Mouse (Mus musculus) spleen, adult 2 months (tissue): ENCODE data around the gene Atp6v1g3. TPM values are rescaled to one million over a fixed set of nuclear protein-coding genes. Genes with fewer than 3 reads are reported as not detected.

Source experiments
- DNase-seq, 2 experiments: peaks; one replicate each; pipeline versions ENCODE4 v3.0.0 to v3.0.0-alpha.2; 2012 to 2021; ENCODE audit warnings: low spot score in 2 of 2, low read depth in 1 of 2
- H3K27ac ChIP-seq: fragments of 200-500 bp; 2 replicates; pipeline ENCODE4 v1.5.1; 2012; ENCODE audit warnings: low read length, inconsistent platforms; ENCODE audit not compliant: insufficient read depth
- H3K27me3 ChIP-seq: fragments of 200-500 bp; 2 replicates; pipeline ENCODE4 v1.6.1; 2012; ENCODE audit warnings: mild to moderate bottlenecking, moderate library complexity, low read length, inconsistent platforms; ENCODE audit not compliant: control insufficient read depth, insufficient read depth
- H3K36me3 ChIP-seq: fragments of 200-500 bp; 2 replicates; pipeline ENCODE4 v1.6.1; 2012; ENCODE audit warnings: mild to moderate bottlenecking, low read length, inconsistent platforms; ENCODE audit not compliant: control insufficient read depth, insufficient read depth
- H3K4me1 ChIP-seq: fragments of 200-500 bp; 2 replicates; pipeline ENCODE4 v1.6.1; 2011; ENCODE audit warnings: inconsistent platforms; ENCODE audit not compliant: control insufficient read depth, insufficient read depth, insufficient read length
- H3K4me3 ChIP-seq: fragments of 200-500 bp; 2 replicates; pipeline ENCODE4 v1.5.1; 2011; ENCODE audit warnings: mild to moderate bottlenecking, inconsistent platforms; ENCODE audit not compliant: insufficient read depth, insufficient read length; ENCODE audit errors: extremely low read depth
- CTCF ChIP-seq: fragments of 200-500 bp; IDR thresholded peaks from 2 replicates; pipeline ENCODE4 v1.5.1; 2011; ENCODE audit warnings: mild to moderate bottlenecking, inconsistent platforms; ENCODE audit not compliant: insufficient read depth, insufficient read length, insufficient replicate concordance; ENCODE audit errors: extremely low read depth
- POLR2A ChIP-seq: fragments of 200-500 bp; IDR thresholded peaks from 2 replicates; pipeline ENCODE4 v1.6.1; 2011; ENCODE audit warnings: low read depth, low read length, inconsistent platforms
- WGBS: fragments of 180-500 bp; shearing (Covaris S2); methylation state at CpG from one replicate; pipeline ENCODE4 v1.1.7; 2018; 5-methylcytosine and 5-hydroxymethylcytosine counted together
- polyA plus RNA-seq: library from polyadenylated mRNA; depleted of rRNA; stranded (reverse); fragments of >200 nt; gene quantifications from 2 replicates; pipeline ENCODE4 v1.2.3, GENCODE M21; 2012

The Atp6v1g3 gene
- polyA plus RNA-seq, 1 experiment: not detected

DNA sequence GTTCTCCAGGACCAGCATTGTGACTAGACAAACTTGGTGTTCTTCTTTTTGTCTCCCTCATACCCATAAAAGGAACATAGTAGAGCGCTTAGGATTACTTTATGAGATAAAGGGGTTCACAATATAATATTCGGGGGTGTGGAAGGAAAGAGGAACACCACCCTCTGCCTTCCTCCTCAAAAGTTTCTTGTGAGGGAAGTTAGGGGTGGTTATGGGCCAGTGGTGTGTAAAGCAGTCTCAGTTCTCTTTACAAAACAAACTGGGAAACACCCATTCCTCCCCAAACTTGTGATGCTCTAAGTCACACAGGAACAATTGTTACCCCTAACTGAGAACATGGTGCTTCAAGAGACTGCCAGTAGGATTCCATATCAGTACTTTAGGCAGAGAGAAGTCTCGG is 12.0 kb upstream of the Atp6v1g3 start:
- peak; percentile 44 to 67 for DNase-seq
- Histone ChIP-seq H3K36me3 (no peaks in the 10 kb centered on the region), H3K27me3 (no peaks in the 10 kb centered on the region), H3K4me1 (peaks cover 11% of the 10 kb centered on the region; the same call in 1 of the 2 replicates), H3K4me3 (no peak overlapping the region), H3K27ac (peak overlapping the region; percentile 69; the same call in 1 of the 2 replicates)
- WGBS: 32% methylated on average over 3 of the region's 3 CpGs
- TF ChIP-seq POLR2A (no peak), CTCF (no peak)

GRCm38 (mm10) chr1:138262408-138262807 is 11.1 kb upstream of the Atp6v1g3 start:
- TF ChIP-seq POLR2A: no peak
- TF ChIP-seq CTCF: no peak
- Histone ChIP-seq H3K27ac (0 out of 2 replicates have a peak overlapping the region, but pooled peaks have one; percentile 4), H3K27me3 (no peaks in the 10 kb centered on the region), H3K4me3 (no peak overlapping the region), H3K36me3 (no peaks in the 10 kb centered on the region), H3K4me1 (peaks cover 11% of the 10 kb centered on the region; the same call in 1 of the 2 replicates)
- DNase-seq: no peak

DNA sequence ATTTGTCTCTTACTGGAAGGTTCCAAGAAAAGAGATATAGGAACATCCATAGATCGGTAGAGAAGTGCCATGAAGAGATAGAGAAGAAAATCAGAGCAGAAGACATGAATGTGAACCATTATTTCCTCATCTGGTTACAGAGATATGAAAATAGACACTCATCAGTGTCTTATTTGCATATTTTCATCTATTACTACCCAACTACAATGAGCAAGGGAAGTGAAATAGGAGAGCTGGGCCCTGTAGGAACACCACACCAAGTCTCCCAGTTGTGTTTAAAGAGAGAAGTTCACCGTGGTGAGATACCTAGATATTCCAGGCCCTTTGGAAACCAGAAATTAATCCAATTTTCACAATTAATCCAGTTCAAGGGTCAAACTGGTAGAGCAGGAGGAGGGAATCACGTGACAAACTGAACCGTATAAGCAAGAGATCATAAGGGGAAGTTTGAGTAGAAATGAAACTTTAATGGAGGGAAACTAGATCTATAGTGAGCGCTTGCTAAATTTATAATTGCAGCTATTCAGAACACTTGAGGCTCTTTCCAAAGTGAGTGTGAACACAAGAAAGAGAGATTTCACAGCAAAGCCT is 6.0 kb upstream of the Atp6v1g3 start:
- no peaks in the 10 kb centered on the region for H3K27me3 ChIP-seq
- no peak overlapping the region; the same call in 1 of the 2 replicates for H3K4me3 ChIP-seq
- WGBS: 34% methylated on average over 5 of the region's 5 CpGs
- TF ChIP-seq POLR2A (no peak), CTCF (no peak)
- H3K36me3 ChIP-seq: no peaks in the 10 kb centered on the region
- H3K27ac ChIP-seq: peak overlapping the region; percentile 83
- DNase-seq: peak in 1 of 2 experiments; percentile 66
- H3K4me1 ChIP-seq: peaks cover 18% of the 10 kb centered on the region

DNA sequence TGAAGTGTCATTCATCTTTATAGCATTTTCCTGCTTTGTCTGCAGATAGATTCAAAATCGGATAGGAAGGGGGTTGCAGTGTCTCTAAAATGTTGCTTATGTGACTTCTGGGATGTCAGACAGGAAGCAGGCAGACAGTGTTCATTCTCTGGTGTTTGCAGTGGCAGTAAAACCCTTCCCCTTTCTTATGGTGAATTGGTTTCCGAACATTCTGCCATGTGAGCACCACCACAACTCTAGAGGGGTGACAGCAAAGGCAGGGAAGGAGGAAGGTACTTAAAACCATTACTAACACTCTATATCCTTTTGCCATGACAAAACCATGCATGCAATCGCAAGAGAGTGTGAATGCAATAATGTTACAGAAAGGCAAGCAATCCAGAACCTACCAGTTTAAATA is 1.4 kb downstream of the Atp6v1g3 start:
- H3K36me3 ChIP-seq: no peaks in the 10 kb centered on the region
- H3K4me3 ChIP-seq: no peak overlapping the region
- peaks cover 8% of the 10 kb centered on the region for H3K4me1 ChIP-seq
- H3K27me3 ChIP-seq: no peaks in the 10 kb centered on the region
- no peak for TF ChIP-seq CTCF
- TF ChIP-seq POLR2A: no peak
- WGBS: 27% methylated on average over 3 of the region's 3 CpGs
- DNase-seq: no peak
- peak overlapping the region; percentile 18; the same call in 1 of the 2 replicates for H3K27ac ChIP-seq

GRCm38 (mm10) chr1:138275859-138276258 is 2.3 kb downstream of the Atp6v1g3 start:
- H3K4me1 ChIP-seq: peaks cover 7% of the 10 kb centered on the region
- no peak overlapping the region for H3K27ac ChIP-seq
- no peaks in the 10 kb centered on the region for H3K27me3 ChIP-seq
- peak; percentile 51 to 70 for DNase-seq
- 55% methylated on average over 5 of the region's 5 CpGs for WGBS
- TF ChIP-seq POLR2A (no peak), CTCF (peak; percentile 67; the same call in 1 of the 2 replicates)
- no peaks in the 10 kb centered on the region for H3K36me3 ChIP-seq
- H3K4me3 ChIP-seq: no peak overlapping the region

DNA sequence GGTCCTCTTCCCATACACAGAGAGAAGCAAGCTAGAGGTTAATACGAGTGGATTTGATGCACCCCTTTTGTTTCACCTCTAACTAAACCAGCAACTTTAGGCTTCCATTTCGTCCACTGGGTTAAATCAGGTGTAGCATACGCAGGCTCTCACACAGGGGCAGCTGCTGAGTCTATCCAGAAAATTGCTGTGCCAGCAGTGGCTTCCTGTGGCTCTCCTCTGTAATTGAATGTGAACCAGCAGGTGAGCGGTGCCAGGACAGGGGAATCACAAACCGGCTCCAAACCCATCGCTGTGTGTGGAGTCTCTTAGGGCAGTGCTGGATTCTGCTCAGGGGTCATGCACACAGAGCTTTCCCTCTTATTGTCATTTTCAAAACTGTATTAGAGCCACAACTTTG is 7.6 kb downstream of the Atp6v1g3 start:
- no peak overlapping the region for H3K27ac ChIP-seq
- WGBS: 94% methylated on average over 6 of the region's 6 CpGs
- no peaks in the 10 kb centered on the region for H3K36me3 ChIP-seq
- no peak for DNase-seq
- H3K4me1 ChIP-seq: no peaks in the 10 kb centered on the region
- no peaks in the 10 kb centered on the region for H3K27me3 ChIP-seq
- H3K4me3 ChIP-seq: no peak overlapping the region
- no peak for TF ChIP-seq POLR2A
- no peak for TF ChIP-seq CTCF

DNA sequence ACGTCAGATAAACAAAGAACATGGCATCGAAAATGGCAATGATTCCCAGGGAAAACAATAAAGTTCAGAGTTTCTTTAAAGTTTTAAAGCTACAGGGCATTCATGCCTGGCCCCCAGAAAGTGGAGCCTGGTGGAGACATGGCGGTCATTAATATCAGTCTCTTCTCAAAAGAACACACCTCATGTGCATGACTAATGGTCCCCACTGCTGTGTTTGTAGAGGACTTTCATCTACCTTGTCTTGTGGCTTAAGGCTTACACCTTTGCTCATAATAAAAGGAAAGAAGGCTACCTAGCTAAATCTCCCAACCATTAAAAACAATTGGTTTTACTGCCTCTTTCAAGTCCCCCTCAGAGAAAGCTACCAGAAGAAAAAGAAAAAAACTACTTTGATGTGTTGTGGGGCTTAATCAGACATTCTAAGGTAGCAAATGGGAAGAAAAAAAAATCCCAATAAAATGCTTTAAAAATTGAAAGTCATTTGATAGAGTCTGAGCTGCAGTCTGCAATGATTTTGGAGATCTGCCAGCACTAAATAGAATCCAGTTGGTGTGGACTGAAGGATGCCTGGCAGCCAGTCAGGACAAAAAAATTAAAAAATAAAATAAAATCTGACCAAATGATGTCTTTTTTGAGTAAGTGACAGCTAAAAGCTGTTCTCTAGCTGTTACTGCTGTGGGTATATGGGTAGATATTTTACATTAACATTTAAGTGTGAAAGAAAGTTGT is 9.0 kb downstream of the Atp6v1g3 start:
- H3K27ac ChIP-seq: no peak overlapping the region
- TF ChIP-seq POLR2A: no peak
- TF ChIP-seq CTCF: no peak
- no peak overlapping the region for H3K4me3 ChIP-seq
- H3K36me3 ChIP-seq: no peaks in the 10 kb centered on the region
- WGBS: 85% methylated on average over 3 of the region's 3 CpGs
- DNase-seq: no peak
- no peaks in the 10 kb centered on the region for H3K27me3 ChIP-seq
- no peaks in the 10 kb centered on the region for H3K4me1 ChIP-seq
